Mouse (Mus musculus): ENCODE data around the gene Sptb. TPM values are rescaled to one million over a fixed set of nuclear protein-coding genes. Genes with fewer than 3 reads are reported as not detected.

Gene Sptb
- polyA plus RNA-seq, 1 experiment: 102 TPM

- no peaks in the 10 kb centered on the region; the same call in 1 of the 2 replicates for H3K4me1 ChIP-seq (ENCODE audit: control insufficient read depth, insufficient read depth, low read length)
These were observed 1.2 kb downstream of the Sptb start for GRCm38 (mm10) chr12:76708956-76709794.

GRCm38 (mm10) chr12:76708181-76708580 lies 2.2 kb downstream of the Sptb start:
- 75% methylated on average over 3 of the region's 3 CpGs for WGBS
- no peaks in the 10 kb centered on the region; the same call in 1 of the 2 replicates for H3K4me1 ChIP-seq (ENCODE audit: control insufficient read depth, insufficient read depth, low read length)
- peak overlapping the region; percentile 87 for H3K4me3 ChIP-seq (replicated peaks; ENCODE audit: control insufficient read depth, low read depth, low read length)
- TF ChIP-seq CTCF (IDR thresholded peaks at IDR 0.05; ENCODE audit: control insufficient read depth, insufficient read depth, low read length): no peak
- no peak for TF ChIP-seq POLR2A (IDR thresholded peaks at IDR 0.05; ENCODE audit: borderline replicate concordance, control insufficient read depth, low read depth, low read length)
- H3K27ac ChIP-seq (ENCODE audit: control insufficient read depth, insufficient read depth, low read depth, low read length, poor library complexity): peak overlapping the region; percentile 68

More at GRCm38 (mm10) chr12:76708956-76709794, 1.2 kb downstream of the Sptb start:
- 6% methylated on average over 31 of the region's 34 CpGs for WGBS
- H3K4me3 ChIP-seq (replicated peaks; ENCODE audit: control insufficient read depth, low read depth, low read length): peak overlapping the region; percentile 82
- TF ChIP-seq POLR2A (IDR thresholded peaks at IDR 0.05; ENCODE audit: borderline replicate concordance, control insufficient read depth, low read depth, low read length) (peak; percentile 7; the same call in 1 of the 2 replicates), CTCF (IDR thresholded peaks at IDR 0.05; ENCODE audit: control insufficient read depth, insufficient read depth, low read length) (no peak)
- H3K27ac ChIP-seq (ENCODE audit: control insufficient read depth, insufficient read depth, low read depth, low read length, poor library complexity): peak overlapping the region; percentile 80

- no peak for TF ChIP-seq POLR2A (IDR thresholded peaks at IDR 0.05; ENCODE audit: borderline replicate concordance, control insufficient read depth, low read depth, low read length)
- TF ChIP-seq CTCF (IDR thresholded peaks at IDR 0.05; ENCODE audit: control insufficient read depth, insufficient read depth, low read length): no peak
- WGBS: 90% methylated on average over 13 of the region's 13 CpGs
- no peaks in the 10 kb centered on the region for H3K4me1 ChIP-seq (ENCODE audit: control insufficient read depth, insufficient read depth, low read length)
- H3K27ac ChIP-seq (ENCODE audit: control insufficient read depth, insufficient read depth, low read depth, low read length, poor library complexity): no peak overlapping the region
- no peak overlapping the region for H3K4me3 ChIP-seq (replicated peaks; ENCODE audit: control insufficient read depth, low read depth, low read length)
These were observed 13.9 kb downstream of the Sptb start for GRCm38 (mm10) chr12:76696380-76696935.

GRCm38 (mm10) chr12:76695773-76696172 lies 14.6 kb downstream of the Sptb start:
- WGBS: 85% methylated on average over 5 of the region's 5 CpGs

GRCm38 (mm10) chr12:76694801-76695505 lies 15.4 kb downstream of the Sptb start:
- Histone ChIP-seq H3K4me3 (replicated peaks; ENCODE audit: control insufficient read depth, low read depth, low read length) (no peak overlapping the region), H3K4me1 (ENCODE audit: control insufficient read depth, insufficient read depth, low read length) (no peaks in the 10 kb centered on the region), H3K27ac (ENCODE audit: control insufficient read depth, insufficient read depth, low read depth, low read length, poor library complexity) (no peak overlapping the region)
- TF ChIP-seq CTCF (IDR thresholded peaks at IDR 0.05; ENCODE audit: control insufficient read depth, insufficient read depth, low read length): no peak
- no peak for TF ChIP-seq POLR2A (IDR thresholded peaks at IDR 0.05; ENCODE audit: borderline replicate concordance, control insufficient read depth, low read depth, low read length)
- WGBS: 6% methylated on average over 17 of the region's 17 CpGs

More at GRCm38 (mm10) chr12:76695773-76696172, 14.6 kb downstream of the Sptb start:
- TF ChIP-seq POLR2A (IDR thresholded peaks at IDR 0.05; ENCODE audit: borderline replicate concordance, control insufficient read depth, low read depth, low read length): no peak
- TF ChIP-seq CTCF (IDR thresholded peaks at IDR 0.05; ENCODE audit: control insufficient read depth, insufficient read depth, low read length): no peak
- Histone ChIP-seq H3K4me1 (ENCODE audit: control insufficient read depth, insufficient read depth, low read length) (no peaks in the 10 kb centered on the region), H3K27ac (ENCODE audit: control insufficient read depth, insufficient read depth, low read depth, low read length, poor library complexity) (no peak overlapping the region), H3K4me3 (replicated peaks; ENCODE audit: control insufficient read depth, low read depth, low read length) (no peak overlapping the region)

GRCm38 (mm10) chr12:76687498-76688200 lies 22.7 kb downstream of the Sptb start:
- TF ChIP-seq POLR2A (IDR thresholded peaks at IDR 0.05; ENCODE audit: borderline replicate concordance, control insufficient read depth, low read depth, low read length) (no peak), CTCF (IDR thresholded peaks at IDR 0.05; ENCODE audit: control insufficient read depth, insufficient read depth, low read length) (no peak)
- Histone ChIP-seq H3K27ac (ENCODE audit: control insufficient read depth, insufficient read depth, low read depth, low read length, poor library complexity) (no peak overlapping the region), H3K4me3 (replicated peaks; ENCODE audit: control insufficient read depth, low read depth, low read length) (no peak overlapping the region), H3K4me1 (ENCODE audit: control insufficient read depth, insufficient read depth, low read length) (no peaks in the 10 kb centered on the region; the same call in none of the 2 replicates)
- 90% methylated on average over 10 of the region's 10 CpGs for WGBS

GRCm38 (mm10) chr12:76685647-76686046 lies 24.7 kb downstream of the Sptb start:
- no peak overlapping the region for H3K4me3 ChIP-seq (replicated peaks; ENCODE audit: control insufficient read depth, low read depth, low read length)
- H3K4me1 ChIP-seq (ENCODE audit: control insufficient read depth, insufficient read depth, low read length): no peaks in the 10 kb centered on the region; the same call in none of the 2 replicates
- WGBS: 96% methylated on average over 3 of the region's 3 CpGs
- TF ChIP-seq CTCF (IDR thresholded peaks at IDR 0.05; ENCODE audit: control insufficient read depth, insufficient read depth, low read length): no peak
- no peak for TF ChIP-seq POLR2A (IDR thresholded peaks at IDR 0.05; ENCODE audit: borderline replicate concordance, control insufficient read depth, low read depth, low read length)
- H3K27ac ChIP-seq (ENCODE audit: control insufficient read depth, insufficient read depth, low read depth, low read length, poor library complexity): no peak overlapping the region
